Mouse (Mus musculus): ENCODE results near the gene Sec61a1.

Gene Sec61a1

DNA sequence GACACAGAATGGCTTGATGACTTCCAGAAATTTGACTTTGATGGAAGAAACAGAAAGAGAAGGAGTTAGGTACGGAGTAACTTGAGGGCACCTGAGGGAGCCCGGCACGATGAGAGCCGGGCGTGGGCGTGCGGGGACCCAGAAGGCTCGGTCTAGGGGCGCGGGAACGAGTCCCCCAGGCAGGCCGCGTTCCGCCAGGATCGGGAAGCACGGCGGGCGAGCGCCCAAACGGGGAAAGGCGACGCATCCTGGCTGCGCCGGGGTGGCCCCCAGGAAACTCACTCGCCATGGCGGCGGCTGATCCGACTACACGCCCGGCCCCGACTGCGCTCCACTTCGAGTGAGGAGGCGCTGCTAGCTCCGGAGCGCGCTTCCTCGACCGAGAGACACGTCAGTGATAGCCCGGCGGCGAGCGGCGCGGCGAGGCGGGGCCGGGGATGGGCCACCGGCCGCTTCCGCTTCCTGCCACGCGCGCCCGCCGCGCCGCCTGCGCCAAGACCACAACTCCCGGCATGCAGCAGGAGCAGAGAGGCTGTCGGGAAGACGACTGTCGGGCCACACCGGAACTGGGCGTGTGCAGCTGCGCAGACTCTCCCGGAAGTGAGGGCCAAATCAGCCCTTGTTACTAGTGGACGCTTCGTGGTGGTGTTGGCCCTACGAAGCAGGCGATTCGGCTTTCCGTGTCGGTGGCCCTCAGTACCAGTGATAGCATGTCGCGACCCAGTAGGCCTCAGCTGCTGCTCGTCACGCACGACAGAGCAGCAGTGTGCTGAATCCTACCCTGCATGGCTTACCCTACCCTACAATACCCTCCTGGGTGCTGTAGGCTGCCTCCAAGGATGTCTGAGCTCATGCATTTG, at the start of gene Sec61a1:
TSS of gene Sec61a1 (minus strand) at position 502 of the 860 bp plus-strand sequence.
- peak; percentile 96 to 97 for DNase-seq

DNA sequence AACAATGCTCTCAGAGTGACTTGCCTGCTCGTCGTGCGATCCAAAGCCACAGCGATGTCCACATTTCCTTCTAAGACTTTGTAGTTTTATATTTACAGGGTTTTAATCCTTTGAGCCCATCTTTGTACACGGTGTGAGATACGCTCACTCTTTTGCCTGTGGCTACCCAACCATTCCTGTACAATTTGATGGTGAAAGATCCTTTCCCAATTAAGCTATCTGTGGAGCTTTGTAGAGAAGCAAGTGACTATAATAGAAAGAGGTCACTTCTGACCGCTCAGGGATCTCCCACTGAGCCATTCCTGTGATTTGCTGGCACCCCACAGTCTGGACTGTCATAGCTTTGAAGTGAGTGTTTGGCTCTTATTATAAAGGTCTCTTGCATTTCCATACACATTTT, 48.0 kb upstream of the Sec61a1 start:
- no peak for DNase-seq

DNA sequence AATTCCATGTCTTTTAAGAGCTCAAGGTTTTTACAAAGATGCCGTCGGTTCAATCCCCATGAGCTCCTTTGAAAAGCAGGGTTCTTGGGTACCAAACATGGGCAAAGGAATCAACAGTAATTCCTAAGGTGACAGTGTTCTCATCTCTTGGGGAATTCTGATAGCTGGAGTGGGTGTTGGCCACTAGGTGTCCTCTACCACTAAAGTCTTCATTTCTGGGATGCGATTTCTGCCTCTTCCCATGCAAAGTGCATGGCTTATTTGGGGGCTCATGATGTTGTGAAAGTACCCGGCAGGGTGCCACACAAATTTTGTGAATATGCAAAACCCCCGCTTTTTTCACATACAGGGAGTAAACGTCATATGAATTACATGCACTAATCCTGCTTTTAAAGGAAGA, 46.3 kb upstream of the Sec61a1 start:
- DNase-seq = no peak

DNA sequence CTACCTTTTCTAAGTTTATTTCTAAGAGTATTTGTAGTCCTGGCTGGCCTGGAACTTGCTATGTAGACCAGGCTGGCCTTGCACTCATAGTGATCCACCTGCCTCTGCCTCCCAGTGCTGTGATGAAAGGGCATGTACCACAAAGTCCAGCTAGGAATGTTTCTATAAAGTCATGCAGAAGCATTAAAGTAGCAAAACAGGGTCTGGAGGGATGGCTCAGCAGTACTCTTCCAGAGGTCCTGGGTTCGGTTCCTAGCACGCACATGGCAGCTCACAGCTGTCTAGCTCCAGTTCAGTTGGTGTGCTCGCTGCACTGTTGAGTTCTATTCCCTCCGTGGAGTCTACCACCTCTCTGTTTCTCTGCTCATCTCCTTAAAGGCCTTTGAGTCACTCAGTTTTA, 41.5 kb upstream of the Sec61a1 start:
- no peak for DNase-seq

DNA sequence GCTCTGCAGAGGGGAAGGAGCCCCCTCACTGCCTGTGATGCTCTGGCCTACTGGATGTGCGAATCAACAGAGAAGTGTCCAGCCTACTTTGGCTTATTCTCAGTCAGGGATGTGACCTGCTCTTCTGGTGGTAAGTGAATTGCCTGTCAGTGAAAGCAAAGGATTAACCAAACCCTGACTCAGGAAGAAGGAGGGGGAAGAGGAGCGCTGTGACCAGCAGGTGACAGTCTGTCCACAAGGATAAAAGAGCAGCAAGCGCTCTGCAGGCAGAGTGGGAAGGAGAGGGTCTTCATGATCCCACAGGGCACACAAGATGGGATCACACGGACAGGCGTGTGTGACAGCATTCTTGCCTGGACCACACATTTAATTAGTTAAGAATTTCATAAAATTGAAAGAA, 41.0 kb upstream of the Sec61a1 start:
- DNase-seq = no peak

DNA sequence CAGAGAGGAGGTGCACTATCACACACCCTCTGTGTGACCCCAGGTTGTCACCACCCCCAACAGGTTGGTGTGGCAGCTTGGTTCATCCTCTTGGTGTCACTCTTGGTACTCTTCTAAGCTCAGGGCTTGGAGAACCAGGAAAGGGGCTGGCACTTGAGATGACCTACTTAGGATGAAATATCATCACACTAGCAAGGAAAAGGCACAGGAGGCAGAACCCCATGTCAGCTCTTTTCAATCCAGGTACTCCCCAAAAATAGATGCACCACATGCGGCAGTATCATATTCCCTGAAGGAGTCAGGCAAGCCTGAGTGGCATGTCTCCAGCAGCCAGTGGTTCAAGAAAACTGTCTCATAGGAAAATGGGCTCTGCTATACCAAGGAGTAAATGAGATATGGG, 39.4 kb upstream of the Sec61a1 start:
- DNase-seq = no peak

DNA sequence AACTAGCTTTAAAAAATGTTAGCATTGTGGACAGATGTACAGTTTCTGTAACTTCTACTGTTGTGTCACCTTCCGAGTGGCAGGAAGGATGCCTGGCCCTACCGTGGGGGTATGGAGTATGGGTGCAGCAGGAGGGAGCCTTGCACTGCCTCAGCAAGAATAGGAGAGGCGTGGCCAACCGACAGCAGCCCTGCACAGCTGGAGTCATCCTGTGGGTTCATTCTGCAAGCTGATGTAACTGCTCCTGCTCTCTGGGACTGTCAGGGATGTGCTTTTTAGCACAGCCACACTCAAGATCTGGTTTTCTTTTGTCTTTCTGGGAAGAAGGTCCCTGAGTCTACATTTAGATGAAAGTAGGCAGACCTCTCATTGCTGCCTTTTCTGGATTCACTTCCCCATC, 38.8 kb upstream of the Sec61a1 start:
- DNase-seq = no peak

DNA sequence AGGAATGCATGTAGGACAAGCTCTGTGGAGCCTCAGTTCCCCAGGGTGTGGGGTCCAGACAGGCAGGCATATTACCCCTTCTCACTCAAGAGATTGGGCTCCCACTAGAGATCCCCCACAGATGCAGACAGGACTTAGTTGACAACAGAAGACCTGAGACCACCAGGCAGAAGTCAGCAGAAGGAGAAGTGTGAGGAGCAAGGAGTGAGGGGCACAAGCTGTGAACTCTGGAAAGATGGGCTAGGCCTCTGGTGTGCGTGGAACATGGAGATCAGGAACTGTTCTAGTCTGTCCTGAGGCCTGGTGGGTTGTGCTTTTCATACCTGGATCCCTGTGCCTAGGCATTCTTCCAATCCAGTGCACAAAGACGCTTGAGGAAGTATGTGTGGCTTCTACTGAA, 31.2 kb upstream of the Sec61a1 start:
- DNase-seq = no peak

DNA sequence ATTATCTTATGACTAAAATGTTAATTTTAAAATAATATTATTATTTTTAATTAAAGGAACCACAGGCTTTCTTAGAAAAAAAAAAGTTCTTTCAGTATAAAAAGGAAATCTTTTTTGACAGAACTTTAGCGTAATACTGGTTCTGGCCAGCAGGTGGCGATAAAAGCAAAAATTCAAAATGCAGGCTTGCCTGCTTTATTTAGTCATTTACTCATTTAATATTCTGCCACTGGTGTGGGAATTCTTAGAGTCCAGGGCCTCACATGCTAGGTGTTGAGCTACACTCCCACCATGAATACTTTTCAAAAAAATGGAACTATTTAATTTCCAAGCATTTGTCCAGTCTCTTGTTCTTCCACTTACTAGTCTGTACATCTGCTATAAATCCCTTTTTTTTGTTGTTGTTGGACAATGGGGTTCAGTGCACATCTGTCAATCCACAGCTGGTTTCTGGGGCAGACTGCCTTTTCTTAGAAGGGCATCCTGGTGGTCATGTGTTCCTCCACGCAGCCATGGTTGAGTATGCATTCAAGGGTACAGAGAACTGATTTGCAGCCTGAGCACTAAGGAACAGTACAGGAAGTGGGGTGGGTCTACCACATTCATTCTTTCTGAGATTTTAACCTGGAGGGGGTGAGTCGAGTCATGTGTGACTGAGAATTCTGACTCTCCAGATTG, 30.6 kb upstream of the Sec61a1 start:
- peak; percentile 22 to 28 for DNase-seq

DNA sequence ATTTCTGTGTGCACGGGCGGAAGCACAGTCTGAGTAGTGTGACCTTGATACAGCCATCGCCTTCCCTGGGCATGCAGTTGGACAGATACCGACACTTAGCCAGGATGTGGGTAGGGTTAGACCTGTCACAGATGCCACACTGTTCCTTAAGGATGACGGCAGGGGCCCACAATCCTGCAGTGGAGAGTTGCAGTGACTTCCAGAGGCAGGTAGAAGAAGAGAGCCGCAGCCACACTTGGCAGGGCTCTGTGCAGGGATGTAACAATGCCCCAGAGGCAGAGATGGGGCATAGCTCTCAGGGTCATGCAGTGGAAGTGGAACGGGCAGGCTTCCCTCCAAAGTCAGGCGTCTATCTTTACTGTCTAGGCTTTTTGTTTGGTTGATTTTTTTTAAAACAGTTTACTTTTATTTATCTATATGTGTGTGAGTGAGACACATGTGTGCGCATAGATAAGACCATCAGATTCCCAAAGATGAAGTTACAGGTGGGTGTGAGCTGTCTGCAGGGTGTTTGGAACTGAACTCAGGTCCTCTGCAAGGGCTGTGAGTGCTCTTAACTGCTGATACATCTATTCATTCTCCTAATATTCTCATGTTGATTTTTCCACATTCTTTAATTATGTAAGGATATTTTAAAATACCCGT, 29.8 kb upstream of the Sec61a1 start:
- no peak for DNase-seq

DNA sequence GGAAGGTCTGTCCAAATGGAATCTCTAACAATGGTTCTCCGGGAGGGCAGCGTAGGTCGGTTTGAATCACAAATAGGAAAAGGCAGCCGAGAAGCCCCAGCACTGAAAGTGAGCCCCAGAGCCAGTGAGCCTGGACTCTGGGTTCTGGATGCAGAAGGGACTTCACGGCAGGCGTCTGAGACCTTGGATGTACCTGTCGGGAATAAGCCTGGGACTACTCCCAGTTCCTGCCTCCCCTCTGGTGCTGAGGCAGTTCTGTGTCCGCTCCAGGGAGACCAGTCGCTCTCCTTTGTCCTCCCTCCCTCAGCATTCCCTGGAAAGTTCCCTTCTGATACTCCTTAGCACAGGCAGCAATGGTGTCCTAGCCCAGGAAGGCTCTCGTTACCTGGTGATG, 26.7 kb upstream of the Sec61a1 start:
- DNase-seq = no peak

DNA sequence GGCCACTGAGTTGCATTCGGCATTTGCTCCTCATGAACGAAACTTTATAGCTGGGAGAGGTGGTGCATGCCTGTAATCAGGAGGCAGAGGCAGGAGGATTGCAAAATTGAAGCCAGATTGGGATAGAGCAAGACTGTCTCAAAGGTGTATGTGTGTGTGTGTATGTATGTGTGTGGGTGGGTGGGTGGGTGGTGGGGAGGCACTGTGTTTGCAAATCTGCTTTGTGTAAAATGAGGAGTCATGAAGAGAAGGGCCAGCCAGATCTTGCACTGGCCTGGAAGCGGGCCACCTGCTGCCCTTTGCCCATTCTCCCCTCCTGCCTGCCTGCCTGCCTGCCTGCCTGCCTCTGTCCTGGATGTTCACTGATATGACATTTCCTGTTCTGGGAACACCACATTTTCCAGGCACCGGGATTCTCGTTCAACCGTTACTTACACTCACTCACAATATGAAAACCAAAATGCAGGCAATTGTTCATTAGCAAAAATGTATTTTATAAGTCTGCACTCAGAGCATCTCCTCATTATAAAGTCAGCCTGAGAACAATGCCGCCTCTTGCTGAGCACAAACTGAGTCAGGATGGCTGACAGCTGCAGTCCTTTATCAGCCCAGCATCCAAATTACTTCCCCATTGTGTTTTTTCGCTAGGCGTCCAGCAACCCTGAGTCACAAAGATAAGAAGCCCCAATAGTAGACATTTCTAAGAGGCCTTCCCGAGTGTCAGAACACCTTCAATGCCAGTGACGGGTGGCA, 26.1 kb upstream of the Sec61a1 start:
- DNase-seq = no peak

DNA sequence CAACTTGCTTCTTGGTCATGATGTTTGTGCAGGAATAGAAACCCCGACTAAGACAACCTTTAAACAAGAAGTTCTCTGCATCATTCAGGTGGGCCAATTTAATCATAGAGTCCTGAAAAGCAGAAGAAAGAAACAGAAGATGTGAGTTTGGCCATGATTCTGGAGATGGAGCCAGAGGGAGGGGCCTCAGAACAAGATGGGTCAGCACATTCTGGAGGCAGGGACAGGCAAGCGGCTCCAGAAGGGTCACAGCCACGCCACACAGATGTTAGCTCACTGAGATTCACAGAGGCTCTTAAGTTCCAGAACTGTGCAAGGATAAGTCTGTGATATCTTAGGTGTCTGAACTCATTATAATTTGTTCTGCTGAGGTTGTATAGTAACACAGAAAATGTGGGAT, 25.5 kb upstream of the Sec61a1 start:
- DNase-seq = no peak

DNA sequence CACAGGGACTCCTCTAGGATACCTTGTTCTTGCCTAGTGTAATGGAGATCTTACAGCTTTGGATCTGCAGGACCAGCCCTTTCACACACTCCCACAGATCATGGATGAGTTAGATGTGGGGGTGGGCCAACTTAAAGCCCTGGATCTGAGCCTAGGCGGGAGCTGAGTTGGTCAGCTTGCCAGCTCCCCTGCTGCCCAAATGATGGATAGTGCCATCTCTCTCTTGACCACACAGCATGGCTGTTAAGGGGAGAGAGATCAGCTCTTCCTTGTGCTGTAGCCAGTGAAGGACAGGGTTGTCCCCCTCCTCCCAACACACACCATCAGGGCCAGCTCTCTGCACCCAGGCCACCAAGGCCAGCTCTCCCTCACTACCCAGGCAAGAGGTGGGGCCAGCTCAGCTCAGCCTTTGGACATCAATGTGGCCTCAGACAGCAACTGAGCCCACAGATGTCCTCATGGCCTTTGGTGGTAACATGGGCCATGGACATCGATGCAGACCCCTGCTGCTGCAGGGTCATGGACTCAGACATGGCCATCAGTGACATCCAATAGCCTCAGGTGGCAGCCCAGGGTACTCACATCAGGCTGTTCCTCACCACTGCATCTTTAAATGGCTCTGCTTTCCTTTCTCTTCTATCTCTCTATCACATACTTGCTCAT, 21.5 kb upstream of the Sec61a1 start:
- no peak for DNase-seq

DNA sequence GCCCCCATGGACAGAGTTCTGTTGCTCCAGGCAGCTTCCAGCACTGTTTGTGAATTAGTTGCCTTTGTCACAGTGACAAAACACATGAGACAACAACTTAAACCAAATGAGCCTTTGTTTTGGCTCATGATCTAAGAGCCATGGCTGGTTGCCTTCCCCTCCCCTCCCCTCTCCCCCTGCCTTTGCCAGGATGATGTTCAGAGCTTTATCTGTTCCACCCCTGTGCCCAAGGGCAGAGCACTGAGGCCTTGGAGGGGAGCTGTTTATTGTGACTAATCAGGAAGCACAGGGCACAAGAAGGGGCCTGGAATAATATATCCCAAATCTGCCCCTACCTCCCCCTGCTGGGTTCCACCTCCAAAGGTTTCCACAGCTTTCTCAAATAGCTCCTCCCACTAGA, 11.6 kb upstream of the Sec61a1 start:
- no peak for DNase-seq

DNA sequence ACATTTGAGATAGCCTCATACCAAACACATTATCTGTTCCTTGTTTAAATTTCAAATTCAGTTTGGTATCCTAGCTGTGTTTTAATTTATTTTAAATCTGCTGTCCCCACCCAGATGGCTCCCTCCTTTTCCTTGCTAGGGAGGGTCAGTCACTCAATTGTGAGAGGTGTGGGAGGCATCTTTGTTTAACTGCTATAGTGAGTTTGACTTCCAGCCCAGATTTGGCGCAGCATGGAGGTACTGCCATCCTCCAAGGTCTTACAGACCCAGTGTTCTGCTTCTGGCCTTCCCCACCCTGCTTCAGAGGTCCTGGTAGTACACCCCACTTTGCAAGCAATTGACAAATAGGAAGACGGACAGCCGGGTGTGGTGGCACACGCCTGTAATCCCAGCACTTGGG, 5.4 kb upstream of the Sec61a1 start:
- no peak for DNase-seq

DNA sequence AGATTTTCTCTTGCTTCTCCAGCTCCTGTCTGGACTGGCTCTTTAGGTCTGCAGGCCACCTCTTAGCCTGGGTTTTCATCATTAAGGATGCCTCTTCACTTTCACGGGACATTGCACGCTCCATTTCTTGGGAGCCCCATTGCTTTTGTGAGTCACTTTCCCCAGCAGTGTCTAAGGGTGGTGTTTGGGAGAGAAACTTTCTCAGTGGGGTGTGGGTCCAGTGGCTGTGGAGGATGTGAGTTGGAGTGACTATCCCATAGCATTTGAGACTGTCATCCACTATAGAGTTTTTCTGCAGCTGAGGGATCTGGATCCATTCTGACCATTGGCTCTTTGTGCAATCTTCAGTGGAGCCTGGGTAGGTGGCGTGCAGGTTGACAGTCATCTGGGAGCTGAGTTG, 4.7 kb upstream of the Sec61a1 start:
- no peak for DNase-seq

DNA sequence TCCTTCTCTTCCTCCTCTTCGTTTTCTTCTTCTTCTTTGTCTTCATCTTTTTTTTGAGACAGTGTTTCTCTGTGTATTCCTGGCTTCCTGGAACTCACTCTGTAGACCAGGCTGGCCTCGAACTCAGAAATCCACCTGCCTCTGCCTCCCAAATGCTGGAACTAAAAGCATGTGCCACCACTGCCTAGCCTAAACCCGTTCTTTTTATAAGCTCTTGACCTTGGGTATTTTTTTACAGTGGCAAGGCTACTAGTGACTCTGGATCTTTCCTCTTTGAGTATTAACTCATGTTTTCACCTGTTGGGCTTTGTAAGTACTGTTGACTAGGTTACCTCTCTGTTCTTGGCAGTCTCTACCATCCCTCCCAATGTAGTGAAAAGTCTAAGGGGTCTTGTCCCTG, 4.3 kb upstream of the Sec61a1 start:
- DNase-seq = no peak

DNA sequence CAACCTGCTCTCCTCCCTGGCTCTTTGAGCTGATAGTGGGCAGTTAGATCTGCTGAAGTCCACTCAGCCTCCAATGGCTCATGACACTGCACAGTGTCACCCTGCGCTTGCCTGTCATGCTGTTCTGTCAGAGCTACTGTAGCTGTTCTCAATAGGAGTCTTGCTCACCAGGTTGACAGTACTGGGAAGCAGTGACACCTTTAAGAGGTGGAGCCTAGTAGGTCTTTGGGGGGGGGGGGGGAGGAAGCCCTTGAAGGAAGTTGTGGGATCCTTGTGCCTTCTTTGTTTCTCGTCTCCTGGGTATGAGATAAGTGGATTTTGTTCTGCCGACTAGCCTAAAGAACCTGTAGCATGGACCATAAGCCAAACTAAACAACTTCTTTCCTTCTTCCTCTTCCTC, 3.9 kb upstream of the Sec61a1 start:
- DNase-seq = no peak

DNA sequence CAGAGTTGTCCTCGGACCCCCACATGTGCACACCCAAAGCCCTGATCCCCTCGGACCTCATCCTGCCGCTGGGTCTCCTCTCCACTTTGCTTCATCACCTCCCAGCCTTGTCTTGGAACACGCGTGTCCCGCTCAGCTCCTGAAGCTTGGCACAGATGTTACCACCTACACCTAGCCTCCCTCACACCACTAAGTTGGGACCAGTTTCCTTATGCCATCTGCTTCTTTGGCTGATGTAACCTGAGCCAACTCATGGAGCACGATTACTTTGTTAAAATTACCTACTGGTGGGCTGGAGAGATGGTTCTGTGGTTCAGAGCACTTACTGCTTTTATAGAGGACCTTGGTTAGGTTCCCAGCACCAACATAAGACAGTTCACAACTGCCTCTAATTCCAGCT, 3.1 kb upstream of the Sec61a1 start:
- no peak for DNase-seq

DNA sequence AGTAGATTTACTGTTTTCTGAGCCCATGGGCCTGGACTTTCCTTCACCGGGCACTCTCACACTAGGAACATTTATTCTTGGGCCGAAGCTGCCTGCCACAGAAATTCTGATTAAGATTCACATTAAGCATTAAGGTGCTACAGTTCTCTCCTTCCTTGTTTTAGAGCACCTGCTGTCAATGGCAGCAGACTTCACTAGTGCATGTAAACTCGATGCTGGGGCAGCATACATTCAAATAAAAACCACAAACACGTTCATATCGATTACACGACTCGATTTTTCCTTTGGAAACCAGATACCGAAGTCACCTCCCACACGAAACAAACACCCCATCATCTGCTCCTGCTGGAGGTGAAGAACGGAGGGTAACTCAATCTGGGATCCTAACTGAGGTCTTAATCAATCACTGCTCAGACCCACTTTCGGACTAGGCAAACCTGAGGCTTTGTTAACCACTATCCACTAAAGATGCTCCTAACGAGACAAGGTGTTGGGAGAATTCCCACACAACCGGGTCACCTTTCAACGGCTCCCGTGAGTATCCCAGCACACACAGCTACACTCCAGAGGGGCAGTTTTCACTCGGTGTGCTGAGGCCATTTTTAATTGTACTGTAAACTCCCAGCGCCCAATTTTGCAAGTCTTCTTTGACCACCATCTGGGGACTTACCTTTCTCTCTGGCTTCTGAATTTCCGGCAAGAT, 853 bp downstream of the Sec61a1 start:
- DNase-seq = no peak

DNA sequence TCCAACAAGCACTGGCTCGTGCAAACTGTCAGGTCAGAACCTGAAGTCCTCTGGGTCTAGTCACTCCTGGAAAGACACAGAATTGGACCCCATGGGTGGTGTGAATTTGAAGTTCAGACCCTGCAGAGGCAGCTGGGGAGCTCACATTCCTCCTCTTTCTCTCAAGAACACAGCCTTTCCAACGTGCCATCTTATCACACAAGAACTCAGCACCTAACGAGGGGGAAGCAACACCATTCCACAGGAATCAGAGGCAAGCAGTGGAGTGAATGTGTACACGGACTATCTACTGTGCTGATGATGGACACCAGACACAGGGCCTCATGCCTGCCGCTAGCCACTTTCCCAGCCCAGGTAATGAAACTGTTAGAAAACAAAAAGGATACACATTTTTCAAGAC, 2.0 kb downstream of the Sec61a1 start:
- no peak for DNase-seq

Measured in lung, adult 18-20 months (tissue).